14 mouse cellular contexts compared by ENCODE assay signal in genomic region chr7:46999983-47000643, GRCm38 (mm10). TPM values are rescaled to one million over a fixed set of nuclear protein-coding genes. Genes with fewer than 3 reads are reported as not detected.
DNase-seq lines count a peak whose midpoint lies in the region; ATAC-seq and TF ChIP-seq lines count a peak whose summit lies in the region.
"Had no signal": no experiment of that assay in that cellular context is flagged by ENCODE, and none has a peak within 500 bp of the region (broad histone marks: within the 10 kb centered on the region; RNA-seq: fewer than 3 reads in every experiment).

No protein-coding gene starts in this region.

- CTCF ChIA-PET in Patski (lab: Charles Lee): interaction anchor here (1.0 to 2.4 kb wide), 6 partner anchors 14 to 41 kb away, joined by 3 to 7 read pairs (median 4); no protein-coding TSS in a partner anchor

- no peak for ATAC-seq in kidney, embryonic 14.5 days (ENCODE audit: low FRiP score, low TSS enrichment)
- peak; percentile 28 for ATAC-seq in Patski
- no peak for ATAC-seq in liver, embryonic 15.5 days (ENCODE audit: insufficient read depth)

- peak; percentile 52 to 61 for DNase-seq in kidney, adult 8-10 months
- no peak for DNase-seq in CH12.LX (ENCODE audit: extremely low read depth)
- DNase-seq in Patski (ENCODE audit: low read depth, low spot score): no peak
- DNase-seq in testis, postnatal 14 days (ENCODE audit: low spot score): no peak
- DNase-seq in embryo, embryonic 10.5 days (ENCODE audit: low spot score): no peak
- DNase-seq: cerebellum, adult 9-11 months; gastrocnemius, postnatal 25 days; right cerebral cortex, adult 18-20 months had no signal

- WGBS in kidney, embryonic 14.5 days: 80% methylated on average over 8 of the region's 8 CpGs
- 73% methylated on average over 8 of the region's 8 CpGs for WGBS in liver, embryonic 15.5 days (ENCODE audit: insufficient replicate concordance)

- TF ChIP-seq CTCF in CH12.LX (conservative IDR thresholded peaks at IDR 0.05 in 1 of 2, IDR thresholded peaks at IDR 0.05 in 1 of 2; ENCODE audit: low read depth in 2 of 2, low read length in 2 of 2): no peak
- TF ChIP-seq CTCF in Patski (IDR thresholded peaks at IDR 0.05): no peak

- in situ Hi-C loops in CH12.LX (cut with MboI; ENCODE audit: low pct_ligation_motif_present, low pct_unique_long_range_greater_than_20kb, low sequenced_read_pairs): no loop called here
- in situ Hi-C loops in Patski (cut with MboI; ENCODE audit: low pct_unique_long_range_greater_than_20kb): loop anchor here (10.0 kb wide), 1 partner anchor 205 kb away; the partner anchor contains the start of genes Gtf2h1 and Hps5

- H3K4me3 ChIP-seq in kidney, embryonic 14.5 days (ENCODE audit: low read length): no peak overlapping the region
- no peak overlapping the region for H3K4me3 ChIP-seq in CH12.LX (replicated peaks in 1 of 3; ENCODE audit: low read depth in 2 of 3, low read length in 2 of 3, poor library complexity in 1 of 3)
- H3K4me3 ChIP-seq in liver, embryonic 15.5 days (replicated peaks): no peak overlapping the region

- dilution Hi-C loops in CH12.LX (cut with MboI; ENCODE audit: extremely low pct_ligation_motif_present, extremely low pct_unique_long_range_greater_than_20kb, low sequenced_read_pairs): no loop called here

- 0 out of 2 replicates have a peak, but pooled peaks cover 12% of the 10 kb centered on the region for H3K4me1 ChIP-seq in kidney, embryonic 14.5 days (ENCODE audit: control insufficient read depth, insufficient read depth, low read length)
- peaks cover 20 to 84% of the 10 kb centered on the region in 2 experiments for H3K4me1 ChIP-seq in CH12.LX (ENCODE audit: control insufficient read depth in 1 of 2, insufficient read depth in 2 of 2)
- peaks cover 97% of the 10 kb centered on the region for H3K4me1 ChIP-seq in liver, embryonic 15.5 days (replicated peaks)

- no peak for TF ChIP-seq POLR2A in CH12.LX (IDR thresholded peaks at IDR 0.05; ENCODE audit: low read depth, low read length)

- no peaks in the 10 kb centered on the region for H3K27me3 ChIP-seq in kidney, embryonic 14.5 days (ENCODE audit: control insufficient read depth, insufficient read depth, low read length)
- H3K27me3 ChIP-seq in CH12.LX (replicated peaks): no peaks in the 10 kb centered on the region
- no peaks in the 10 kb centered on the region for H3K27me3 ChIP-seq in Patski
- H3K27me3 ChIP-seq in liver, embryonic 15.5 days: no peaks in the 10 kb centered on the region

- H3K4me2 ChIP-seq in kidney, embryonic 14.5 days (replicated peaks; ENCODE audit: low read depth, low read length): no peak overlapping the region
- peak overlapping the region; percentile 89; the same call in 1 of the 2 replicates for H3K4me2 ChIP-seq in CH12.LX (ENCODE audit: insufficient read depth, low read depth, poor library complexity, severe bottlenecking)
- H3K4me2 ChIP-seq in liver, embryonic 15.5 days: no peak overlapping the region

- peaks cover 36% of the 10 kb centered on the region for H3K36me3 ChIP-seq in kidney, embryonic 14.5 days (ENCODE audit: control insufficient read depth, insufficient read depth, low read length)
- peaks cover 29 to 61% of the 10 kb centered on the region in 2 experiments for H3K36me3 ChIP-seq in CH12.LX (replicated peaks in 1 of 2; ENCODE audit: control insufficient read depth in 1 of 2, insufficient read depth in 1 of 2, low read length in 1 of 2)
- peaks cover 45% of the 10 kb centered on the region for H3K36me3 ChIP-seq in liver, embryonic 15.5 days (replicated peaks)

- no peaks in the 10 kb centered on the region for H3K9me3 ChIP-seq in kidney, embryonic 14.5 days (ENCODE audit: control insufficient read depth, low read length)
- no peaks in the 10 kb centered on the region for H3K9me3 ChIP-seq in CH12.LX (replicated peaks; ENCODE audit: low read length)
- H3K9me3 ChIP-seq in liver, embryonic 15.5 days (replicated peaks): no peaks in the 10 kb centered on the region

- H3K27ac ChIP-seq in kidney, embryonic 14.5 days (ENCODE audit: low read depth, low read length): no peak overlapping the region
- H3K27ac ChIP-seq in CH12.LX (ENCODE audit: insufficient read depth, low read depth): no peak overlapping the region
- 0 out of 2 replicates have a peak overlapping the region, but pooled peaks have one; percentile 2 for H3K27ac ChIP-seq in liver, embryonic 15.5 days (replicated peaks)

- no peak overlapping the region for H3K9ac ChIP-seq in kidney, embryonic 14.5 days (ENCODE audit: low read depth, low read length)
- H3K9ac ChIP-seq in CH12.LX (ENCODE audit: insufficient read depth, low read depth): no peak overlapping the region
- H3K9ac ChIP-seq in liver, embryonic 15.5 days: no peak overlapping the region

- POLR2A ChIA-PET in Patski (lab: Charles Lee): interaction anchor here (0.6 to 0.9 kb wide), 3 partner anchors 22 to 74 kb away, joined by 3 to 4 read pairs (median 4); no protein-coding TSS in a partner anchor

- peaks cover 62% of the 10 kb centered on the region for H3K79me2 ChIP-seq in CH12.LX (replicated peaks; ENCODE audit: control insufficient read depth, extremely low read depth, insufficient read depth, poor library complexity, severe bottlenecking)

- no peak for TF ChIP-seq RAD21 in CH12.LX (IDR thresholded peaks at IDR 0.05; ENCODE audit: low read depth, low read length)

- TF ChIP-seq EP300 in CH12.LX (IDR thresholded peaks at IDR 0.05; ENCODE audit: low read length): no peak

TF ChIP-seq in CH12.LX, 34 proteins besides CTCF, POLR2A, EP300 and RAD21:
- TF ChIP-seq ZKSCAN1 (IDR thresholded peaks at IDR 0.05; ENCODE audit: borderline replicate concordance, low read depth, low read length) (no peak), IRF4 (IDR thresholded peaks at IDR 0.05; ENCODE audit: low read depth, low read length) (no peak), POLR2AphosphoS2 (IDR thresholded peaks at IDR 0.05; ENCODE audit: low read depth, low read length) (no peak), MEF2A (IDR thresholded peaks at IDR 0.05; ENCODE audit: borderline replicate concordance, low read depth, low read length) (no peak), CHD1 (IDR thresholded peaks at IDR 0.05; ENCODE audit: low read depth, low read length) (no peak), BHLHE40 (IDR thresholded peaks at IDR 0.05; ENCODE audit: low read depth, low read length) (no peak), MXI1 (IDR thresholded peaks at IDR 0.05; ENCODE audit: low read depth, low read length) (no peak), KAT2A (IDR thresholded peaks at IDR 0.05; ENCODE audit: insufficient replicate concordance, low read length) (no peak), GABPA (IDR thresholded peaks at IDR 0.05; ENCODE audit: insufficient replicate concordance, low read depth, low read length) (no peak), ZNF384 (IDR thresholded peaks at IDR 0.05; ENCODE audit: low read depth, low read length) (no peak), UBTF (IDR thresholded peaks at IDR 0.05; ENCODE audit: low read depth, low read length) (no peak), MYC (IDR thresholded peaks at IDR 0.05; ENCODE audit: low read depth, low read length) (no peak), ELF1 (IDR thresholded peaks at IDR 0.05; ENCODE audit: low read depth, low read length) (no peak), CHD2 (IDR thresholded peaks at IDR 0.05; ENCODE audit: low read length) (no peak)

RNA-seq across cellular contexts. Expression of gene Spty2d1, which starts 8.1 kb away (rescaled TPM):
- 9.6 and 15.7 TPM in 2 replicates for polyA plus RNA-seq in kidney, embryonic 14.5 days (2014; fragmentation: Nextera tagmentation; extraction: Ambion mirVana)
- total RNA-seq in CH12.LX (2012; rRNA removed): 10.5 and 14.3 TPM in 2 replicates
- total RNA-seq in CH12.LX (2014; rRNA removed): 22.9 and 24.6 TPM in 2 replicates
- 29.9 and 32.6 TPM in 2 replicates for polyA plus RNA-seq in CH12.LX (2012; ENCODE audit: insufficient read length, low read depth)
- 19.6 TPM for polyA plus RNA-seq in Patski (2021)
- 10.7 and 11.3 TPM in 2 replicates for polyA plus RNA-seq in liver, embryonic 15.5 days (2015; fragmentation: Nextera tagmentation; extraction: Ambion mirVana)

RNA-seq across cellular contexts. Expression of gene Gm9999, which starts 16.7 kb away (rescaled TPM):
- not detected in 2 replicates for polyA plus RNA-seq in kidney, embryonic 14.5 days (2014; fragmentation: Nextera tagmentation; extraction: Ambion mirVana)
- total RNA-seq in CH12.LX (2012; rRNA removed) (not detected in 2 replicates), CH12.LX (2014; rRNA removed) (not detected in 2 replicates)
- polyA plus RNA-seq in CH12.LX (2012; ENCODE audit: insufficient read length, low read depth) (not detected in 2 replicates), Patski (2021) (not detected)
- not detected in 2 replicates for polyA plus RNA-seq in liver, embryonic 15.5 days (2015; fragmentation: Nextera tagmentation; extraction: Ambion mirVana)
- total RNA-seq: ES-E14; gastrocnemius, postnatal 25 days; heart, postnatal 10 days; layer of hippocampus, adult 18-20 months; left cerebral cortex, postnatal 36 days had no signal

RNA-seq across cellular contexts. Expression of gene Uevld, which starts 41.8 kb away (rescaled TPM):
- polyA plus RNA-seq in kidney, embryonic 14.5 days (2014; fragmentation: Nextera tagmentation; extraction: Ambion mirVana): 10.1 and 13.6 TPM in 2 replicates
- total RNA-seq in CH12.LX (2012; rRNA removed) (2.6 and 2.9 TPM in 2 replicates), CH12.LX (2014; rRNA removed) (4.6 and 5.2 TPM in 2 replicates)
- polyA plus RNA-seq in CH12.LX (2012; ENCODE audit: insufficient read length, low read depth) (5.5 and 6.6 TPM in 2 replicates), Patski (2021) (14.3 TPM)
- polyA plus RNA-seq in liver, embryonic 15.5 days (2015; fragmentation: Nextera tagmentation; extraction: Ambion mirVana): 5.2 and 5.8 TPM in 2 replicates

RNA-seq across cellular contexts. Expression of gene Tmem86a, which starts 50.3 kb away (rescaled TPM):
- 18.3 and 22.9 TPM in 2 replicates for polyA plus RNA-seq in kidney, embryonic 14.5 days (2014; fragmentation: Nextera tagmentation; extraction: Ambion mirVana)
- total RNA-seq in CH12.LX (2012; rRNA removed) (0.29 and 0.30 TPM in 2 replicates), CH12.LX (2014; rRNA removed) (0.61 and 0.82 TPM in 2 replicates)
- polyA plus RNA-seq in CH12.LX (2012; ENCODE audit: insufficient read length, low read depth) (1.5 and 2.0 TPM in 2 replicates), Patski (2021) (87.7 TPM)
- polyA plus RNA-seq in liver, embryonic 15.5 days (2015; fragmentation: Nextera tagmentation; extraction: Ambion mirVana): 24.7 and 28.3 TPM in 2 replicates

Comparison
In these comparisons a context has a peak if more than half of its experiments do, and no peak if none do; other contexts are left out.
1. DNase-seq: peak in kidney, adult 8-10 months (2 of 2); none in CH12.LX (single experiment), Patski (single experiment), testis, postnatal 14 days (single experiment) and embryo, embryonic 10.5 days (single experiment).